Mouse (Mus musculus): ENCODE data around the gene H2-Eb1. TPM values are rescaled to one million over a fixed set of nuclear protein-coding genes. Genes with fewer than 3 reads are reported as not detected.

H2-Eb1 gene
- polyA plus RNA-seq, 1 experiment: not detected

- Histone ChIP-seq H3K36me3 (ENCODE audit: control insufficient read depth, insufficient read depth) (no peaks in the 10 kb centered on the region), H3K4me2 (ENCODE audit: low read depth) (no peak overlapping the region), H3K4me3 (no peak overlapping the region), H3K79me2 (ENCODE audit: control insufficient read depth, insufficient read depth) (no peaks in the 10 kb centered on the region), H3ac (ENCODE audit: control insufficient read depth, insufficient read length) (no peak overlapping the region), H3K27me3 (ENCODE audit: control insufficient read depth, insufficient read depth, insufficient read length) (peaks cover 5% of the 10 kb centered on the region)
- TF ChIP-seq MYOG (IDR thresholded peaks at IDR 0.05; ENCODE audit: control insufficient read depth in 1 of 3, insufficient read depth in 1 of 3, insufficient read length in 2 of 3, low read depth in 2 of 3): no peak
- TF ChIP-seq MYOD1 (IDR thresholded peaks at IDR 0.05; ENCODE audit: control insufficient read depth in 1 of 3, insufficient read length in 2 of 3, low read depth in 2 of 3): no peak
- no peak for TF ChIP-seq TCF3 (IDR thresholded peaks at IDR 0.05; ENCODE audit: insufficient read length, low read depth)
- no peak for TF ChIP-seq TCF12 (IDR thresholded peaks at IDR 0.05; ENCODE audit: insufficient read depth, poor library complexity, severe bottlenecking)
- TF ChIP-seq SRF (IDR thresholded peaks at IDR 0.05; ENCODE audit: control insufficient read depth, insufficient read length, low read depth): no peak
- TF ChIP-seq MAX (IDR thresholded peaks at IDR 0.05; ENCODE audit: low read depth): no peak
These were observed 12.1 kb upstream of the H2-Eb1 start for GRCm38 (mm10) chr17:34293533-34293932.

- Histone ChIP-seq H3K36me3 (ENCODE audit: control insufficient read depth, insufficient read depth) (no peaks in the 10 kb centered on the region), H3K27me3 (ENCODE audit: control insufficient read depth, insufficient read depth, insufficient read length) (peaks cover 5% of the 10 kb centered on the region), H3K79me2 (ENCODE audit: control insufficient read depth, insufficient read depth) (no peaks in the 10 kb centered on the region), H3K4me3 (no peak overlapping the region), H3K4me2 (ENCODE audit: low read depth) (no peak overlapping the region), H3ac (ENCODE audit: control insufficient read depth, insufficient read length) (no peak overlapping the region)
- TF ChIP-seq CEBPB (IDR thresholded peaks at IDR 0.05; ENCODE audit: insufficient read depth, poor library complexity, severe bottlenecking) (no peak), MYOG (IDR thresholded peaks at IDR 0.05; ENCODE audit: control insufficient read depth in 1 of 3, insufficient read depth in 1 of 3, insufficient read length in 2 of 3, low read depth in 2 of 3) (no peak), POLR2AphosphoS2 (IDR thresholded peaks at IDR 0.05; ENCODE audit: insufficient read length, low read depth) (no peak), POLR2A (IDR thresholded peaks at IDR 0.05; ENCODE audit: insufficient read length, low read depth) (no peak), TCF3 (IDR thresholded peaks at IDR 0.05; ENCODE audit: insufficient read length, low read depth) (no peak), REST (IDR thresholded peaks at IDR 0.05; ENCODE audit: insufficient read depth, insufficient read length) (no peak), SRF (IDR thresholded peaks at IDR 0.05; ENCODE audit: control insufficient read depth, insufficient read length, low read depth) (no peak), USF1 (IDR thresholded peaks at IDR 0.05; ENCODE audit: low read depth) (no peak), MYOD1 (IDR thresholded peaks at IDR 0.05; ENCODE audit: control insufficient read depth in 1 of 3, insufficient read length in 2 of 3, low read depth in 2 of 3) (no peak), MAX (IDR thresholded peaks at IDR 0.05; ENCODE audit: low read depth) (no peak)
These were observed 11.4 kb upstream of the H2-Eb1 start for GRCm38 (mm10) chr17:34294249-34294648.

DNA sequence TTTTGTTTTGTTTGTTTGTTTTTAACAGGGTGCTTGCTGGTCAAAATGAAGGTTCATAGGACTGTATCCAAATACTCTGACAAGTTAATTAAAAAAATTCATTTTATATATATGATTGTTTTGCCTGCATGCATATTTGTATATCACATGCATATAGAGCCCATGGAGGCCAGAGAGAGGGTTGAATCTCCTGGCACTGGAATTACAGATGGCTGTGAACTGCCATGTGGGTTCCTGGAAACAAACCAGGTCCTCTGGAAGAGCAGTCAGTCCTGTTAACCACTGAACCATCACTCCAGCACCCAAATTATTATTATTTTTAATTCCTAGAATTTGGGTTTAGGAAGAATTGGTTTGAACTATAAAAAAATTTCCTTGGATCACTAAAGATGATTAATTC, 10.4 kb upstream of the H2-Eb1 start:
- Histone ChIP-seq H3ac (ENCODE audit: control insufficient read depth, insufficient read length) (no peak overlapping the region), H3K79me2 (ENCODE audit: control insufficient read depth, insufficient read depth) (no peaks in the 10 kb centered on the region), H3K36me3 (ENCODE audit: control insufficient read depth, insufficient read depth) (no peaks in the 10 kb centered on the region), H3K27me3 (ENCODE audit: control insufficient read depth, insufficient read depth, insufficient read length) (peaks cover 5% of the 10 kb centered on the region), H3K4me3 (no peak overlapping the region), H3K4me2 (ENCODE audit: low read depth) (no peak overlapping the region)
- TF ChIP-seq SRF (IDR thresholded peaks at IDR 0.05; ENCODE audit: control insufficient read depth, insufficient read length, low read depth) (no peak), REST (IDR thresholded peaks at IDR 0.05; ENCODE audit: insufficient read depth, insufficient read length) (no peak), E2F4 (IDR thresholded peaks at IDR 0.05; ENCODE audit: insufficient read depth) (no peak), TCF3 (IDR thresholded peaks at IDR 0.05; ENCODE audit: insufficient read length, low read depth) (no peak), MYOD1 (IDR thresholded peaks at IDR 0.05; ENCODE audit: control insufficient read depth in 1 of 3, insufficient read length in 2 of 3, low read depth in 2 of 3) (no peak)

DNA sequence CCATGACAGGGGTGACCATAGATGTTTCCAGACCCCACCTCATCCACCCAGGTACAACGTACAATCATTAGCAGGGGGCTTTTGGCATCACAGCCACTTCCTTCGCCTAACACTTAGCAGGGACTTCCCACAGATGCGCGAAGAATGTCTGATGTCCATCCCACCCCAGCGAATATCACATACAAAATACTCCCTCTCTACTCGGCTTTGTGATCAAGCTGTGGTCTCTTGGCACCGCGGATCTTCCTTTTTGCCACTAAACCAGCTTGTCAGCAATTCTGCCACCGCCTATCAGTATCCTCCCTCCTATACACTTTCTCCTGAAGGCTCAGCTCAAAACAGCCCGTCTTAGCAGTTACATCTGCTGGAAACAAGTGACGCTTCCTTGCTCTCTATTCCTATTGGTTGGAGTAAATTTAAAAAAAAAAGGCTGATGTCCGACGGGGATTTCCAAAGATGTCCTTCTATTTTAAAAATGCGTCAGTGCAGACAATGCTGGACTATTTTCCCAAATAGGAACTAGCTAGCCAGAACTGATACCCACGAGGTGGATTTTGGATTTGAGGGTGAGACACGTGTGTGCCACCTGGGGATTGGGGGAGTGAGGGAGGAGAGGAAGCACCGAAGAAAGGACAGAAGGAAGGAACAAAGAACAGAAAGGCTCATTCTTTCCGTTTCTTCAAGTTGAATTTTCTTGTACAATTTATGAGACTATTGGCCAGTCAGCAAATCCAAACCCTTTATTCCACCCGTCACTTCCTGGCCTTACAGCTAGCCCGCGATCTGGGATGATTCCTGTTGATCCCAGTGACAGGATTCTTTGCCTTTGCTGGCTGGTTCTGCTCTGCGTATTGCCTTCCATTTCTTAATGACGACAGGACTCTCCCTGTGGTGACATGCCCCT, 9.5 kb upstream of the H2-Eb1 start:
- Histone ChIP-seq H3K79me2 (ENCODE audit: control insufficient read depth, insufficient read depth) (no peaks in the 10 kb centered on the region), H3ac (ENCODE audit: control insufficient read depth, insufficient read length) (no peak overlapping the region), H3K36me3 (ENCODE audit: control insufficient read depth, insufficient read depth) (no peaks in the 10 kb centered on the region), H3K27me3 (ENCODE audit: control insufficient read depth, insufficient read depth, insufficient read length) (peaks cover 5% of the 10 kb centered on the region), H3K4me2 (ENCODE audit: low read depth) (no peak overlapping the region), H3K4me3 (no peak overlapping the region)
- TF ChIP-seq MAX (IDR thresholded peaks at IDR 0.05; ENCODE audit: low read depth) (no peak), POLR2AphosphoS2 (IDR thresholded peaks at IDR 0.05; ENCODE audit: insufficient read length, low read depth) (no peak), MYOG (IDR thresholded peaks at IDR 0.05; ENCODE audit: control insufficient read depth in 1 of 3, insufficient read depth in 1 of 3, insufficient read length in 2 of 3, low read depth in 2 of 3) (no peak), CEBPB (IDR thresholded peaks at IDR 0.05; ENCODE audit: insufficient read depth, poor library complexity, severe bottlenecking) (no peak), REST (IDR thresholded peaks at IDR 0.05; ENCODE audit: insufficient read depth, insufficient read length) (no peak), TCF12 (IDR thresholded peaks at IDR 0.05; ENCODE audit: insufficient read depth, poor library complexity, severe bottlenecking) (no peak), SRF (IDR thresholded peaks at IDR 0.05; ENCODE audit: control insufficient read depth, insufficient read length, low read depth) (no peak), USF1 (IDR thresholded peaks at IDR 0.05; ENCODE audit: low read depth) (no peak), TCF3 (IDR thresholded peaks at IDR 0.05; ENCODE audit: insufficient read length, low read depth) (no peak), MYOD1 (IDR thresholded peaks at IDR 0.05; ENCODE audit: control insufficient read depth in 1 of 3, insufficient read length in 2 of 3, low read depth in 2 of 3) (no peak), POLR2A (IDR thresholded peaks at IDR 0.05; ENCODE audit: insufficient read length, low read depth) (no peak), E2F4 (IDR thresholded peaks at IDR 0.05; ENCODE audit: insufficient read depth) (no peak)

DNA sequence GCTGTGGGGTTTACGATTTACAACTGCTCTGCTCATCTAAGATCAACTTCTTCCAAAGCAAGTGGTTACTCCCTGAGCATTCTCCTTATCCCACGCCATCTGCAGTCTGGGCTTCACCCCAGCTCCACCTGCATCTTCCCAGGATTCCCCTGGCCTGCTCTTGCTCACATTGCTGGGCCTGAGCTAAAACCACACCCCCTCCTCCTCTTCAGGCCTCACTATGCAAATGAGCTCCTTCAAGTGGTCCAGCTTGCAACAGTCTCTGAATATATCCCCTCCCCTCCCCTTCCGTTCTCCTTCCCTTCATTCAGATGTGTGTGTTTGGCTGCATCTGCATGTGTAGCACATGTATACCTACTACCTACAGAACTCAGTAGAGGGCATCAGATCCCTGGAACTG, 6.3 kb upstream of the H2-Eb1 start:
- no peak for TF ChIP-seq SRF (IDR thresholded peaks at IDR 0.05; ENCODE audit: control insufficient read depth, insufficient read length, low read depth)
- TF ChIP-seq E2F4 (IDR thresholded peaks at IDR 0.05; ENCODE audit: insufficient read depth): no peak
- TF ChIP-seq REST (IDR thresholded peaks at IDR 0.05; ENCODE audit: insufficient read depth, insufficient read length): no peak
- TF ChIP-seq MAX (IDR thresholded peaks at IDR 0.05; ENCODE audit: low read depth): no peak
- TF ChIP-seq POLR2A (IDR thresholded peaks at IDR 0.05; ENCODE audit: insufficient read length, low read depth): no peak
- no peak for TF ChIP-seq TCF12 (IDR thresholded peaks at IDR 0.05; ENCODE audit: insufficient read depth, poor library complexity, severe bottlenecking)
- no peak for TF ChIP-seq USF1 (IDR thresholded peaks at IDR 0.05; ENCODE audit: low read depth)
- Histone ChIP-seq H3ac (ENCODE audit: control insufficient read depth, insufficient read length) (no peak overlapping the region), H3K27me3 (ENCODE audit: control insufficient read depth, insufficient read depth, insufficient read length) (peaks cover 5% of the 10 kb centered on the region), H3K4me2 (ENCODE audit: low read depth) (no peak overlapping the region), H3K36me3 (ENCODE audit: control insufficient read depth, insufficient read depth) (no peaks in the 10 kb centered on the region), H3K79me2 (ENCODE audit: control insufficient read depth, insufficient read depth) (no peaks in the 10 kb centered on the region), H3K4me3 (no peak overlapping the region)

Data from myocyte (in vitro differentiated cells).